Mouse (Mus musculus): ENCODE results near the gene Gm49486. TPM values are rescaled to one million over a fixed set of nuclear protein-coding genes. Genes with fewer than 3 reads are reported as not detected.

The Gm49486 gene
- total RNA-seq, 2 experiments from 2014 or later: 0.23 to 0.54 TPM

Other genes with a start within 250 kb of the Gm49486 start
- 10 to 100 TPM; 73.2 to 75.3 TPM for gene H1f0, start 200.9 kb upstream of the Gm49486 start, total RNA-seq (2021)
- gene Galr3, start 187.5 kb upstream of the Gm49486 start, total RNA-seq (2021): not detected
- gene Ankrd54, start 166.5 kb upstream of the Gm49486 start, total RNA-seq (2021): 1 to 10 TPM; 3.6 to 4.4 TPM
- gene Eif3l, start 154.2 kb upstream of the Gm49486 start, total RNA-seq (2021): 10 to 100 TPM; 46.3 to 53.2 TPM
- gene Micall1, start 120.5 kb upstream of the Gm49486 start, total RNA-seq (2021): 10 to 100 TPM; 14.0 to 15.0 TPM
- gene Polr2f, start 88.4 kb upstream of the Gm49486 start, total RNA-seq (2021): 10 to 100 TPM; 65.8 to 66.9 TPM
- 1 to 10 TPM in 1 of 2 experiments, under 1 TPM in 1; 0.56 to 1.6 TPM for gene 1700088E04Rik, start 88.1 kb upstream of the Gm49486 start, total RNA-seq (2021)
- gene Sox10, start 64.2 kb upstream of the Gm49486 start, total RNA-seq (2021): 1 to 10 TPM; 1.3 to 1.8 TPM
- gene Pick1, start 218 bp upstream of the Gm49486 start, total RNA-seq (2021): 10 to 100 TPM; 24.8 to 28.5 TPM
- gene Slc16a8, start 25.4 kb downstream of the Gm49486 start, total RNA-seq (2021): under 1 TPM in 1 of 2 experiments, not detected in 1; 0.20 TPM
- 1 to 10 TPM; 1.6 to 1.9 TPM for gene Baiap2l2, start 56.1 kb downstream of the Gm49486 start, total RNA-seq (2021)
- gene Pla2g6, start 99.0 kb downstream of the Gm49486 start, total RNA-seq (2021): 10 to 100 TPM; 15.0 to 16.0 TPM
- 1 to 10 TPM; 2.7 to 3.8 TPM for gene Maff, start 117.2 kb downstream of the Gm49486 start, total RNA-seq (2021)
- 10 to 100 TPM; 28.4 to 30.4 TPM for gene Tmem184b, start 174.2 kb downstream of the Gm49486 start, total RNA-seq (2021)
- gene Csnk1e, start 226.2 kb downstream of the Gm49486 start, total RNA-seq (2021): 10 to 100 TPM; 43.1 to 43.9 TPM